Mouse (Mus musculus): Measurements from ENCODE around the gene Hand2. TPM values are rescaled to one million over a fixed set of nuclear protein-coding genes. Genes with fewer than 3 reads are reported as not detected.

The Hand2 gene
- total and polyA plus RNA-seq, 2 experiments from 2014 or later = 11.7 to 39.5 TPM

DNA sequence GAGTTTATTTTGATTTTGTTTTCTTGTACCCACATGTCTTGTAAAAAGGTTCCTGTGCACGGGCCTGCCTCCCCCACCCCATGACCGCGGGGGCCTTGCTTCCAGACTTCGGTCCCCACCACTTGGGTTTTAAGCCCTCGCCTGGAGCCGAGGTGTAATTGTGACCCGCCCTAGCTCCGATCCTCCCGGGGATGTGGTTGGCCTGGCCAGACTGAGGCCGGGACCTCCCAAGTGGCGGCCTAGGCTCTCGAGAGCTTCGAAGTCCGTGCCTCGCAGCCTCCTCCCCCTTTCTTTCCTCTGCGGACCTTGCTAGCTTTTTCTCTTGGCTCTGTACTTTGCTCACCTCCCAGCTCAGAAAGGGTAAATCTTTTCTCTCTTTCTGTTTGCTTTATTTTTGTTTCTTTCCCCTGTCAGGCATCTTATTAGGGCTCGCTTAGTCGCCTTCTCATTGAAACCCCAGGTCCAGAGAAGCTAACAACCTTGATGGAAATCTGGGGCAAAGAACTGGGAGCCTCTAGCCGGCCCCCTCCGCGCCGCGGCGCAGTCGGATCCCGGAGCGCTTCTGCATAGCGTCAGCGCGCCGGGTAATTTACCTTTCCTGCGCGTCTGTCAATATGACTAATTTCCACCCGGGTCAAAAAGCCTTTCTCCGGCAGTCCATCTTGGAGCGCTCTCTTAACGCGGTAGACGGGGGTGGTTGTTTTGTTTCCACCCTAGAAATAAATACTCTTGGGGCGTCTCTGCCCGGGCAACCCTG, 13.2 kb downstream of the Hand2 start:
- peak; percentile 78 for DNase-seq (ENCODE audit: low spot score)
- Histone ChIP-seq H3K4me1 (ENCODE audit: control insufficient read depth, insufficient read depth) (peaks cover 17% of the 10 kb centered on the region; the same call in 1 of the 2 replicates), H3K4me3 (ENCODE audit: low read depth, low read length) (peak overlapping the region; percentile 60), H3K9ac (replicated peaks; ENCODE audit: low read depth, low read length) (peak overlapping the region; percentile 78), H3K27me3 (ENCODE audit: control insufficient read depth, insufficient read depth, low read length) (no peaks in the 10 kb centered on the region), H3K36me3 (replicated peaks; ENCODE audit: control insufficient read depth, insufficient read depth, low read length) (no peaks in the 10 kb centered on the region), H3K4me2 (ENCODE audit: low read depth, low read length) (peak overlapping the region; percentile 81), H3K27ac (ENCODE audit: low read depth) (peak overlapping the region; percentile 95), H3K9me3 (replicated peaks; ENCODE audit: control insufficient read depth, low read length) (no peaks in the 10 kb centered on the region)
- TF ChIP-seq EP300 (IDR thresholded peaks at IDR 0.05; ENCODE audit: low read depth) = no peak
- WGBS = 1% methylated on average over 41 of the region's 41 CpGs
- ATAC-seq (ENCODE audit: insufficient read depth, low read depth) = peak; percentile 64

DNA sequence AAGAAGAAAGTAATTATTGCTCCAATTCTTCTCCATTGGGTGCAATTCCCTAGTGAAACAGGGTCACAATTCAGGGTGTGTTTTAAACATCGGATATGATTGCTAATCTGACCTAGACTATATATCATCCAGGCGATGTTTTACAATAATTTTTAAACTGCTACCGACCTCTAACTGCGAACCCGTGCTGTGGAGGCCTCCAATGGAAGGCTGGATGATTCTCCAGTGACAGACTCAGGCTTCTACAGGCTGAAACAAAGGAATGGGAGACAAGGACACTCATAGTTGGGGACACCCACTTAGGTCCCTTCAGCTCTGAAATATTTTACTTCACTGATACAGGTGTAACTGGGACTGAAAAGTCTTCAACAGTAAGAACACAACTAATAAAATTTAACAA, 13.9 kb downstream of the Hand2 start:
- DNase-seq (ENCODE audit: low spot score) (peak; percentile 23), ATAC-seq (ENCODE audit: insufficient read depth, low read depth) (no peak)
- WGBS = 27% methylated on average over 5 of the region's 5 CpGs
- H3K4me1 ChIP-seq (ENCODE audit: control insufficient read depth, insufficient read depth) = 0 out of 2 replicates have a peak, but pooled peaks cover 12% of the 10 kb centered on the region
- peak overlapping the region; percentile 78; the same call in 1 of the 2 replicates for H3K9ac ChIP-seq (replicated peaks; ENCODE audit: low read depth, low read length)
- H3K4me2 ChIP-seq (ENCODE audit: low read depth, low read length) = peak overlapping the region; percentile 81
- H3K4me3 ChIP-seq (ENCODE audit: low read depth, low read length) = peak overlapping the region; percentile 60
- H3K9me3 ChIP-seq (replicated peaks; ENCODE audit: control insufficient read depth, low read length) = no peaks in the 10 kb centered on the region
- TF ChIP-seq EP300 (IDR thresholded peaks at IDR 0.05; ENCODE audit: low read depth) (no peak), CTCF (IDR thresholded peaks at IDR 0.05; ENCODE audit: low read depth) (no peak)
- H3K27ac ChIP-seq (ENCODE audit: low read depth) = peak overlapping the region; percentile 95
- H3K27me3 ChIP-seq (ENCODE audit: control insufficient read depth, insufficient read depth, low read length) = no peaks in the 10 kb centered on the region
- no peaks in the 10 kb centered on the region for H3K36me3 ChIP-seq (replicated peaks; ENCODE audit: control insufficient read depth, insufficient read depth, low read length)

DNA sequence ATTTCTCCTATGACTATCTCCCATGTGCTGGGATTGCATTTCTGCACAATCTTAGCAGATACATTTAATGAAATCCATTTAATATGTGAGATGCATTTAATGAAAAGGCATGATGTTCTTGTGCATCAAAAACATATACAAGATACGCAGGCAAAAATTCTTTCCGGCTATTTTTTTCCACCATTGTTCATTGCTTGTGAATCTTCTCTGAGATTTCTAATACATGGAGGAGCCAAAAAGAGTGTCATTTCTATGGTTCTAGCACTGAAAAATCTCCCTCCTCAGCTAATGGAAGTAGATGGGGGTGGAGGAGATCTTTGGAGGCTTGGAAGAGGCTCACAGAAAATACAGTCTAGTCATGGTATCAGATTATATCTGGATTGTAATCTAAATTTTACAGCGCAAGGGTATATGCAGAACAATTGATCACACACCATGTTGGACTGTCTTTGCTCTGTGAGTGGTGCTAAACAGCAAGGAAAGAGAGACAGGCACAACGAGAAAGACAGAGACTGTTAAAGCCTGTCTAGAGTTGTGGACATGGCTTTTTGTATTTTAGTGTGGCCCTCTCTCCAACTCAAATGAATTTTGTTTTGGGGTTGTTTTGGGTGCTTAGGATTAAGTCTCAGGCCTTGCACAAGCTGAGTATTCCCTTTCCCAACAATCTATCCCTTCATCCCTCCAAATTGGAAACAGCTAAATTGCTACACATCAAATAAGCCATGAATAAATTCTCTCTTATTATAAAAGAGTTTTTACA, 16.7 kb downstream of the Hand2 start:
- Histone ChIP-seq H3K9me3 (replicated peaks; ENCODE audit: control insufficient read depth, low read length) (no peaks in the 10 kb centered on the region), H3K9ac (replicated peaks; ENCODE audit: low read depth, low read length) (no peak overlapping the region), H3K27me3 (ENCODE audit: control insufficient read depth, insufficient read depth, low read length) (no peaks in the 10 kb centered on the region), H3K27ac (ENCODE audit: low read depth) (no peak overlapping the region), H3K4me2 (ENCODE audit: low read depth, low read length) (no peak overlapping the region), H3K36me3 (replicated peaks; ENCODE audit: control insufficient read depth, insufficient read depth, low read length) (no peaks in the 10 kb centered on the region), H3K4me3 (ENCODE audit: low read depth, low read length) (no peak overlapping the region), H3K4me1 (ENCODE audit: control insufficient read depth, insufficient read depth) (peaks cover 21% of the 10 kb centered on the region)
- DNase-seq (ENCODE audit: low spot score) (no peak), ATAC-seq (ENCODE audit: insufficient read depth, low read depth) (no peak)
- 80% methylated on average over 4 of the region's 4 CpGs for WGBS
- TF ChIP-seq EP300 (IDR thresholded peaks at IDR 0.05; ENCODE audit: low read depth) = no peak
- TF ChIP-seq CTCF (IDR thresholded peaks at IDR 0.05; ENCODE audit: low read depth) = no peak

DNA sequence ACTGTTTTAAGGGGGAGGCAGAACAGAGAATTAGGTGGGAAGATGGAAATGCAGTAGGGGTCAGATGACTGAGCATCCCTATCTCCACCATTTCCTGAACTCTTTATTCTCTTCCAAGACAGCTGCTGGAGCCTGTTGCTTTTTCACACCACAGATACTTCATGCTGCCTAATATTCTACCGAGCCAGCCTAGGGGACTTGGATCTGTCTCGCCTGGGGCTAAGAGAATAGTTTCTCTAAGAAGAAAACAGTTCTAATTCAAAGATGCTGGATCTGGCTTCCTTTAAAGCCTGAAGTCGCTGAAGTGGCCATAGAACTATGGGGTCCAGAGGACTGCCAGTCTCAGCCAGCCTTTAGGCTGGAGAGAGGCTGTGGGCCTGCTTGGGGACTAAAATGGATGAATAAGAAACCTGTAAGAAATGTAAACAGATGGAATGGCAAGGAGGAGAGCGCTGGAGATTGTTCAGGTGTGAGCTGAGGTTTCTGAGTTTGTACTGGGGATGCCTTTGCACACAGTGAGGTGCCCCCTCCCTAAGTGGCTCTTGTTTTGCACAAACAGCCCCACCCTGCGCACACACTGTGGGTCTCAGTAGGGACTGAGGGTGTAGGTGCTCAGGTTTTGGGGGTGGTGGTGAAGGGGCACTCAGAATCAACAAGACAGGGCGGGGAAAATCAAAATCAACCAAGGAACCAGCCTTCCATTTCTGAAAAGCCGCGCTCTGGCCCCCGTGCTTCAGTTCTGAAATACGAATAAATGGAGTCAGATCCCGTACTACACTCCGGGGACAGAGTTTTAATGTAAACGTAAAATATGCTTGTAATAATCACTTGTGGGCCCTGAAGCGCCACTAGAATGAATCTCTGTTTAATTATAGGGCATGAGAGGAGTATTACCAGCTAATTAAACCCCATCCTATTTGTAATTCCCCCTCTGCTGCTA, 19.2 kb downstream of the Hand2 start:
- WGBS = 72% methylated on average over 14 of the region's 14 CpGs
- no peak overlapping the region; the same call in 1 of the 2 replicates for H3K27ac ChIP-seq (ENCODE audit: low read depth)
- H3K4me2 ChIP-seq (ENCODE audit: low read depth, low read length) = peak overlapping the region; percentile 63; the same call in 1 of the 2 replicates

More for the DNA sequence above, 19.2 kb downstream of the Hand2 start:
- Histone ChIP-seq H3K27me3 (ENCODE audit: control insufficient read depth, insufficient read depth, low read length) (0 out of 2 replicates have a peak, but pooled peaks cover 5% of the 10 kb centered on the region), H3K9me3 (replicated peaks; ENCODE audit: control insufficient read depth, low read length) (no peaks in the 10 kb centered on the region), H3K9ac (replicated peaks; ENCODE audit: low read depth, low read length) (no peak overlapping the region), H3K4me1 (ENCODE audit: control insufficient read depth, insufficient read depth) (peaks cover 27% of the 10 kb centered on the region), H3K36me3 (replicated peaks; ENCODE audit: control insufficient read depth, insufficient read depth, low read length) (no peaks in the 10 kb centered on the region), H3K4me3 (ENCODE audit: low read depth, low read length) (peak overlapping the region; percentile 46; the same call in 1 of the 2 replicates)
- ATAC-seq (ENCODE audit: insufficient read depth, low read depth) (no peak), DNase-seq (ENCODE audit: low spot score) (no peak)
- TF ChIP-seq CTCF (IDR thresholded peaks at IDR 0.05; ENCODE audit: low read depth) (no peak), EP300 (IDR thresholded peaks at IDR 0.05; ENCODE audit: low read depth) (no peak)
